In the genomic region with DNA sequence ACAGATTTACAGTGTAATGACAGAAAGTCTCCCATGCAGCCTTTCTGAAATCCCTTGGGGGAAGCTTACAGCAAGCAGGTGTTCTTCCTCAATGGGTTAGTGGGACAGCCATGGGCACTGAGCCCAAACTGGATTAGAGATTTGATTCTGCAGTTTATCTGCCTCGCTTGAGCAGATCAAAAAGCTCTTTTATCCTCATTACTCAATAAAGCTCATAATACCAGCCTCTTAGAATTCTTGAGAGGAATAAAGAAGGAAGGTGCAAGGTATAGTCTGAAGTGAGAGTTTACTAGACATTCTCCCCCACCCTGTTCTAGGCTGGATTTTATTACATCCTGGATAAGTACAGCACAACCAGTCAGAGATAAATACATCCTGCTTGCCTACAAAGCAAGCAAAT, we compare ENCODE assay signal across 22 mouse cellular contexts. TPM values are rescaled to one million over a fixed set of nuclear protein-coding genes. Genes with fewer than 3 reads are reported as not detected.
DNase-seq lines count a peak whose midpoint lies in the region; ATAC-seq and TF ChIP-seq lines count a peak whose summit lies in the region.
"Had no signal": no experiment of that assay in that cellular context is flagged by ENCODE, and none has a peak within 500 bp of the region (broad histone marks: within the 10 kb centered on the region; RNA-seq: fewer than 3 reads in every experiment).

No protein-coding gene starts in this region.

- no peaks in the 10 kb centered on the region for H3K36me3 ChIP-seq in hindbrain, postnatal 0 days (ENCODE audit: insufficient read depth, low read length)
- H3K36me3 ChIP-seq in hindbrain, embryonic 11.5 days (ENCODE audit: control insufficient read depth, insufficient read depth, low read length): no peaks in the 10 kb centered on the region
- H3K36me3 ChIP-seq in midbrain, embryonic 14.5 days (ENCODE audit: control insufficient read depth, insufficient read depth, low read length): no peaks in the 10 kb centered on the region
- no peaks in the 10 kb centered on the region for H3K36me3 ChIP-seq in midbrain, embryonic 15.5 days (replicated peaks)
- no peaks in the 10 kb centered on the region for H3K36me3 ChIP-seq in intestine, embryonic 16.5 days (ENCODE audit: control insufficient read depth, insufficient read depth, low read length)
- H3K36me3 ChIP-seq: heart, embryonic 15.5 days had no signal

- no peak overlapping the region for H3K27ac ChIP-seq in hindbrain, postnatal 0 days
- no peak overlapping the region for H3K27ac ChIP-seq in hindbrain, embryonic 11.5 days (ENCODE audit: low read depth, low read length)
- H3K27ac ChIP-seq in midbrain, embryonic 14.5 days (replicated peaks; ENCODE audit: low read depth, low read length): no peak overlapping the region
- H3K27ac ChIP-seq in midbrain, embryonic 15.5 days: no peak overlapping the region
- no peak overlapping the region for H3K27ac ChIP-seq in intestine, embryonic 16.5 days (ENCODE audit: low read length)
- H3K27ac ChIP-seq: heart, embryonic 15.5 days; hindbrain, embryonic 14.5 days had no signal

- no peak overlapping the region for H3K9ac ChIP-seq in hindbrain, postnatal 0 days (replicated peaks; ENCODE audit: low read length)
- no peak overlapping the region for H3K9ac ChIP-seq in hindbrain, embryonic 11.5 days (ENCODE audit: low read depth, low read length)
- H3K9ac ChIP-seq in midbrain, embryonic 14.5 days (replicated peaks; ENCODE audit: low read length): no peak overlapping the region
- H3K9ac ChIP-seq in midbrain, embryonic 15.5 days: no peak overlapping the region
- no peak overlapping the region for H3K9ac ChIP-seq in intestine, embryonic 16.5 days (ENCODE audit: low read depth, low read length)
- H3K9ac ChIP-seq: heart, embryonic 15.5 days; hindbrain, embryonic 14.5 days; lung, embryonic 14.5 days had no signal

- no peaks in the 10 kb centered on the region for H3K9me3 ChIP-seq in hindbrain, postnatal 0 days (ENCODE audit: low read length)
- H3K9me3 ChIP-seq in hindbrain, embryonic 11.5 days (ENCODE audit: control insufficient read depth, low read length): no peaks in the 10 kb centered on the region
- H3K9me3 ChIP-seq in midbrain, embryonic 14.5 days (ENCODE audit: control insufficient read depth, low read length): no peaks in the 10 kb centered on the region
- no peaks in the 10 kb centered on the region for H3K9me3 ChIP-seq in midbrain, embryonic 15.5 days
- H3K9me3 ChIP-seq in intestine, embryonic 16.5 days (ENCODE audit: control insufficient read depth, low read length): no peaks in the 10 kb centered on the region
- H3K9me3 ChIP-seq: heart, embryonic 15.5 days had no signal

- ATAC-seq in hindbrain, postnatal 0 days: no peak
- ATAC-seq in hindbrain, embryonic 11.5 days (ENCODE audit: low FRiP score): no peak
- ATAC-seq in midbrain, embryonic 14.5 days (ENCODE audit: low FRiP score, low TSS enrichment): no peak
- ATAC-seq in midbrain, embryonic 15.5 days (replicated peaks): no peak
- ATAC-seq in intestine, embryonic 16.5 days: peak; percentile 84

- H3K27me3 ChIP-seq in hindbrain, postnatal 0 days (ENCODE audit: insufficient read depth, low read length): no peaks in the 10 kb centered on the region
- H3K27me3 ChIP-seq in hindbrain, embryonic 11.5 days (ENCODE audit: control insufficient read depth, insufficient read depth, low read length): no peaks in the 10 kb centered on the region
- no peaks in the 10 kb centered on the region for H3K27me3 ChIP-seq in midbrain, embryonic 14.5 days (ENCODE audit: control insufficient read depth, insufficient read depth, low read length)
- H3K27me3 ChIP-seq in midbrain, embryonic 15.5 days (replicated peaks): no peaks in the 10 kb centered on the region
- no peaks in the 10 kb centered on the region for H3K27me3 ChIP-seq in intestine, embryonic 16.5 days (replicated peaks; ENCODE audit: control insufficient read depth, insufficient read depth, low read length)
- H3K27me3 ChIP-seq: heart, embryonic 15.5 days had no signal

- H3K4me3 ChIP-seq in hindbrain, postnatal 0 days (ENCODE audit: low read length): no peak overlapping the region
- no peak overlapping the region for H3K4me3 ChIP-seq in hindbrain, embryonic 11.5 days (ENCODE audit: low read depth, low read length)
- no peak overlapping the region for H3K4me3 ChIP-seq in midbrain, embryonic 14.5 days (replicated peaks; ENCODE audit: low read depth, low read length)
- H3K4me3 ChIP-seq in midbrain, embryonic 15.5 days: no peak overlapping the region
- H3K4me3 ChIP-seq in intestine, embryonic 16.5 days (ENCODE audit: low read length): no peak overlapping the region
- H3K4me3 ChIP-seq: erythroblast, embryonic 14.5 days; heart, embryonic 15.5 days had no signal

- WGBS in hindbrain, postnatal 0 days: 37% methylated on average over 1 of the region's 1 CpGs
- WGBS in hindbrain, embryonic 11.5 days: 74% methylated on average over 1 of the region's 1 CpGs
- 20% methylated on average over 1 of the region's 1 CpGs for WGBS in midbrain, embryonic 14.5 days
- 16% methylated on average over 1 of the region's 1 CpGs for WGBS in midbrain, embryonic 15.5 days
- WGBS in intestine, embryonic 16.5 days: 28% methylated on average over 1 of the region's 1 CpGs

- peak; percentile 27 for DNase-seq in hindbrain, postnatal 0 days (ENCODE audit: low spot score)
- no peak for DNase-seq in hindbrain, embryonic 11.5 days (ENCODE audit: low spot score)
- DNase-seq in midbrain, embryonic 14.5 days: peak; percentile 57
- no peak for DNase-seq in spleen, postnatal 36 days (ENCODE audit: low spot score in 2 of 2)
- no peak for DNase-seq in thymus, adult 18-20 months
- DNase-seq: adrenal gland, postnatal 10 days; cerebellum, postnatal 25 days; heart, adult 11 months; liver; lung, embryonic 14.5 days had no signal

- H3K4me2 ChIP-seq in hindbrain, postnatal 0 days (ENCODE audit: low read depth, low read length): no peak overlapping the region
- no peak overlapping the region for H3K4me2 ChIP-seq in hindbrain, embryonic 11.5 days (replicated peaks; ENCODE audit: low read depth, low read length)
- no peak overlapping the region for H3K4me2 ChIP-seq in midbrain, embryonic 14.5 days (ENCODE audit: low read length)
- no peak overlapping the region for H3K4me2 ChIP-seq in midbrain, embryonic 15.5 days
- no peak overlapping the region for H3K4me2 ChIP-seq in intestine, embryonic 16.5 days (ENCODE audit: low read depth, low read length)
- H3K4me2 ChIP-seq: heart, embryonic 15.5 days; hindbrain, embryonic 14.5 days; lung, embryonic 14.5 days had no signal

- H3K4me1 ChIP-seq in hindbrain, postnatal 0 days (ENCODE audit: insufficient read depth, low read length): no peaks in the 10 kb centered on the region
- no peaks in the 10 kb centered on the region for H3K4me1 ChIP-seq in hindbrain, embryonic 11.5 days (replicated peaks; ENCODE audit: control insufficient read depth, insufficient read depth, low read length)
- no peaks in the 10 kb centered on the region for H3K4me1 ChIP-seq in midbrain, embryonic 14.5 days (ENCODE audit: control insufficient read depth, insufficient read depth, low read length)
- 0 out of 2 replicates have a peak, but pooled peaks cover 4% of the 10 kb centered on the region for H3K4me1 ChIP-seq in midbrain, embryonic 15.5 days
- H3K4me1 ChIP-seq in intestine, embryonic 16.5 days (ENCODE audit: control insufficient read depth, insufficient read depth, low read length): no peaks in the 10 kb centered on the region
- H3K4me1 ChIP-seq: heart, embryonic 15.5 days had no signal

- no peak for TF ChIP-seq CTCF in hindbrain, postnatal 0 days (IDR thresholded peaks at IDR 0.05; ENCODE audit: low read depth)

RNA-seq across cellular contexts. Expression of a gene that starts 29.0 kb away (rescaled TPM):
- total RNA-seq in hindbrain, postnatal 0 days (2014; rRNA removed): not detected in 2 replicates
- 0.09 TPM in 1 of 2 replicates, not detected in the other for polyA plus RNA-seq in hindbrain, postnatal 0 days (2015; fragmentation: Nextera tagmentation; extraction: Ambion mirVana)
- not detected in 2 replicates for polyA plus RNA-seq in hindbrain, embryonic 11.5 days (2014; fragmentation: Nextera tagmentation; extraction: Ambion mirVana)
- not detected in 2 replicates for polyA plus RNA-seq in midbrain, embryonic 14.5 days (2014; fragmentation: Nextera tagmentation; extraction: Ambion mirVana)
- polyA plus RNA-seq in midbrain, embryonic 15.5 days (2015; fragmentation: Nextera tagmentation; extraction: Ambion mirVana): not detected in 2 replicates
- polyA plus RNA-seq in intestine, embryonic 16.5 days (2015; fragmentation: Nextera tagmentation; extraction: Ambion mirVana): not detected in 2 replicates
- total RNA-seq: adrenal gland, postnatal 10 days; ES-E14; megakaryocyte progenitor cell, adult 5-6 weeks had no signal
- polyA plus RNA-seq: C2C12; erythroblast, embryonic 14.5 days; heart, embryonic 15.5 days; hindbrain, embryonic 14.5 days; large intestine, adult 2 months; lung, embryonic 14.5 days; small intestine, adult 2 months; urinary bladder, adult 2 months had no signal

RNA-seq across cellular contexts. Expression of a gene that starts 50.8 kb away (rescaled TPM):
- total RNA-seq in hindbrain, postnatal 0 days (2014; rRNA removed): not detected in 2 replicates
- not detected in 2 replicates for polyA plus RNA-seq in hindbrain, postnatal 0 days (2015; fragmentation: Nextera tagmentation; extraction: Ambion mirVana)
- not detected in 2 replicates for polyA plus RNA-seq in hindbrain, embryonic 11.5 days (2014; fragmentation: Nextera tagmentation; extraction: Ambion mirVana)
- not detected in 2 replicates for polyA plus RNA-seq in midbrain, embryonic 14.5 days (2014; fragmentation: Nextera tagmentation; extraction: Ambion mirVana)
- polyA plus RNA-seq in midbrain, embryonic 15.5 days (2015; fragmentation: Nextera tagmentation; extraction: Ambion mirVana): not detected in 2 replicates
- not detected in 2 replicates for polyA plus RNA-seq in intestine, embryonic 16.5 days (2015; fragmentation: Nextera tagmentation; extraction: Ambion mirVana)
- total RNA-seq: adrenal gland, postnatal 10 days; ES-E14; megakaryocyte progenitor cell, adult 5-6 weeks had no signal
- polyA plus RNA-seq: C2C12; erythroblast, embryonic 14.5 days; heart, embryonic 15.5 days; hindbrain, embryonic 14.5 days; large intestine, adult 2 months; lung, embryonic 14.5 days; small intestine, adult 2 months; testis, adult 2 months; urinary bladder, adult 2 months had no signal

Comparison
In these comparisons a context has a peak if more than half of its experiments do, and no peak if none do; other contexts are left out.
1. DNase-seq: peak in hindbrain, postnatal 0 days (single experiment) and midbrain, embryonic 14.5 days (single experiment); none in hindbrain, embryonic 11.5 days (single experiment), spleen, postnatal 36 days (0 of 2) and thymus, adult 18-20 months (0 of 2).